Mouse (Mus musculus) lung, embryonic 14.5 days (tissue): ENCODE results near the gene Aldh1l1. TPM values are rescaled to one million over a fixed set of nuclear protein-coding genes. Genes with fewer than 3 reads are reported as not detected.

Experiments
- ATAC-seq: fragments of 200-750 bp; cut with Nextera tagmentation; 2 replicates; pipeline ENCODE4 v1.8.0; 2017; ENCODE audit warnings: mild to moderate bottlenecking, moderate TSS enrichment, moderate library complexity; ENCODE audit not compliant: insufficient read depth
- DNase-seq: peaks from one replicate; pipeline ENCODE4 v3.0.0-alpha.2; 2015
- H3K27ac ChIP-seq: fragments of 300-500 bp; sonication (generic); 2 replicates; pipeline ENCODE4 v1.5.1; 2014; ENCODE audit warnings: low read depth, mild to moderate bottlenecking, moderate library complexity
- H3K27me3 ChIP-seq: fragments of 300-500 bp; sonication (generic); 2 replicates; pipeline ENCODE4 v1.6.1; 2014; ENCODE audit warnings: low read length, control low read depth; ENCODE audit not compliant: insufficient read depth
- H3K36me3 ChIP-seq: fragments of 300-500 bp; sonication (generic); 2 replicates; pipeline ENCODE4 v1.6.1; 2014; ENCODE audit warnings: control low read depth; ENCODE audit not compliant: insufficient read depth
- H3K4me1 ChIP-seq: fragments of 300-500 bp; sonication (generic); 2 replicates; pipeline ENCODE4 v1.6.1; 2014; ENCODE audit warnings: antibody characterized with exemption, control low read depth; ENCODE audit not compliant: insufficient read depth
- H3K4me2 ChIP-seq: fragments of 300-500 bp; sonication (generic); 2 replicates; pipeline ENCODE4 v1.6.1; 2014; ENCODE audit warnings: mild to moderate bottlenecking
- H3K4me3 ChIP-seq: fragments of 300-500 bp; sonication (generic); 2 replicates; pipeline ENCODE4 v1.5.1; 2014; ENCODE audit warnings: low read depth, low read length
- H3K9ac ChIP-seq: fragments of 300-500 bp; sonication (generic); 2 replicates; pipeline ENCODE4 v1.6.1; 2014
- H3K9me3 ChIP-seq: fragments of 300-500 bp; sonication (generic); 2 replicates; pipeline ENCODE4 v1.6.1; 2016; ENCODE audit warnings: low read depth, low read length, control low read depth
- CTCF ChIP-seq: IDR thresholded peaks from 2 replicates; pipeline ENCODE4 v1.5.1; 2016; ENCODE audit warnings: antibody characterized with exemption, low read depth
- WGBS: fragments of 180-500 bp; shearing (Covaris S2); extraction: QIAGEN DNeasy Blood & Tissue Kit; methylation state at CpG from one replicate; pipeline ENCODE4 v1.1.7; 2014; 5-methylcytosine and 5-hydroxymethylcytosine counted together
- polyA plus RNA-seq: library from polyadenylated mRNA; unstranded; fragments of >200 nt; fragmentation: Nextera tagmentation; extraction: Ambion mirVana; gene quantifications from 2 replicates; pipeline ENCODE4 v1.2.1, GENCODE M21; 2014

Aldh1l1 gene
- polyA plus RNA-seq, 1 experiment from 2014 or later = 0.74 TPM

DNA sequence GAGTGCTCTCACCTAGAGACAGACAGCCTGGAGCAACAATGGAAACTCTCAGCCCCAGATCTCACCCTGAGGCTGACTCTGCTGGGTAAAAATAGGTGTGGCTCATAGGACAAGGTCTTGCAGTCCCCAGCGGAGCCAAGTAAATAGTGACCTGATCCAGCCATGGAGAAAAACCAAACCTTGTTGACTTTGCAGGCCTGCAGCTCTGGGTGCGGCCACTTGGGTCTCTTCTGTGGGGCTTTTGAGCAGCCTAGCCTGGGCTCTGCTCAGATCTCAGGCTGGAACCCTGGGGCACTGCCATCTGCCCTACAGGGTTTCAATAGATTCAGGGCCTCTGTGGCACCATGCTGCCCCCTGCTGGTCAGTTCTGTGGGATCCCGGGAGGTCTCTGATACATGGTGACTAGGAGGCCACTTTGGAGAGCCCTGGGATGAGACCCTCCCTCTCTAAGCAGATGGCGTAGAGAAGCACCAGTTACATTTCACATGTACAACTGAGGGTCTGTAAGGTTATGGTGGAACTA lies 28.7 kb downstream of the Aldh1l1 start:
- Histone ChIP-seq H3K9ac (no peak overlapping the region), H3K4me1 (no peaks in the 10 kb centered on the region), H3K27ac (no peak overlapping the region), H3K36me3 (no peaks in the 10 kb centered on the region), H3K4me2 (no peak overlapping the region), H3K9me3 (no peaks in the 10 kb centered on the region), H3K4me3 (no peak overlapping the region), H3K27me3 (no peaks in the 10 kb centered on the region)
- peak; percentile 91 for ATAC-seq
- DNase-seq = peak; percentile 90
- 33% methylated on average over 4 of the region's 4 CpGs for WGBS
- peak; percentile 91 for TF ChIP-seq CTCF

DNA sequence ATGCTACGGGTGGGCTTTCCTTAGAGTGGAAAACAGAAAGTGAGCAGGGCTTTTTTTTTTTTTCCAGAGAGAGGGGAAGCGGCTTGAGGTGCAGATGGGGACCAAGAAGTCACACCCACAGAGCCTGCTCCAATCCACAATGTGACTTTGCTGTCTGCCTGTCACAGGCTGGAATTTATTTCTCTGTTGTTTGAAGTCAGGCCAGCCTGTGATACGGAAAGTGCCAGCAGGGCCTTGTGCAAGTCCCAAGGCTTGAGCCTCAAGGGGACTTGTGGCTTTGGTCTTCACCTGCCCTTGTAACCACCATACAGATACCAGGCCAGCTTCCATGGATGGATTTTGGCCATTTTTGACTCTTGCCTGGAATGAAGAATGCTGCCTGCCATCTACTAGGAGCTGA lies 32.7 kb downstream of the Aldh1l1 start:
- TF ChIP-seq CTCF = no peak
- Histone ChIP-seq H3K27me3 (no peaks in the 10 kb centered on the region), H3K4me3 (no peak overlapping the region), H3K4me2 (no peak overlapping the region), H3K9me3 (no peaks in the 10 kb centered on the region), H3K4me1 (no peaks in the 10 kb centered on the region), H3K27ac (no peak overlapping the region), H3K9ac (no peak overlapping the region), H3K36me3 (no peaks in the 10 kb centered on the region)
- ATAC-seq (no peak), DNase-seq (peak; percentile 18)
- WGBS = 14% methylated on average over 3 of the region's 3 CpGs

DNA sequence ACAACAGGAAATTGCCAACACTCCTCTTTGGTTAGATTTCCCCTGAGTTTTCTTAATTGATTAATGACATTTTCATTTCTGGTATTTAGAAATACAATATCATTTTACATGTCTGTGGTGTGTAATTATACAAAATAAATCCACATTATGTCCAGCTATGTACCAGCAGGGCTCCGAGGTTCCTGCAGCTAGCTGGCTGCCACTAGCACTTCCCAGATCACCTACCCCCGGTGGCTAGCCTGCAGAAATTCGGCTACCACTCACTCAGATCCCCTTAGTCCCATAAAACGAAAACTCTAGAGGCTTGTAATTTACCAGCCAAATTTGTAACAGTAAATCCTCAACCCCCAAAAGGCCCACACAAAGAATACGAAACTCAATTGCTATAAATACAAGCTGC lies 33.1 kb downstream of the Aldh1l1 start:
- no peaks in the 10 kb centered on the region for H3K27me3 ChIP-seq
- TF ChIP-seq CTCF = no peak
- no peaks in the 10 kb centered on the region for H3K9me3 ChIP-seq
- 37% methylated on average over 5 of the region's 5 CpGs for WGBS
- no peaks in the 10 kb centered on the region for H3K36me3 ChIP-seq
- ATAC-seq (no peak), DNase-seq (no peak)
- no peak overlapping the region for H3K4me2 ChIP-seq
- no peaks in the 10 kb centered on the region for H3K4me1 ChIP-seq
- no peak overlapping the region for H3K9ac ChIP-seq
- H3K4me3 ChIP-seq = no peak overlapping the region
- H3K27ac ChIP-seq = no peak overlapping the region

DNA sequence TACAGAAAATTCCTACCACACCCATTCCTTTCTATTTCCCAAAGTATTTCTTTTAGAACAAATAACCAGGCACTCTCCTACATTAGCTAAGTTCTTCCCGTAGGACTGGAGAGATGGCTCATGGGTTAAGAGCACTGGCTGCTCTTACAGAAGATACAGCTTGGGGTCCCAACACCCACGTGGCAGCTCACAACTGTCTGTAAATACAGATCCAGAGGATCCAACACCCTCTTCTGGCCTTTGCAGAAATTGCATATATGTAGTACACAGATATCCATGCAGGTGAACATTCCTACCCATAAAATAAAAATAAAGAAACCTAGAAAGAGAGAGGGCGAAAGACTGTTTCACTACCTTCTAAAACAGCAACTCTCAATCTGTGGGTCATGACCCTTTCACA lies 40.2 kb downstream of the Aldh1l1 start:
- Histone ChIP-seq H3K9ac (no peak overlapping the region), H3K4me2 (no peak overlapping the region)
- no peak for DNase-seq

DNA sequence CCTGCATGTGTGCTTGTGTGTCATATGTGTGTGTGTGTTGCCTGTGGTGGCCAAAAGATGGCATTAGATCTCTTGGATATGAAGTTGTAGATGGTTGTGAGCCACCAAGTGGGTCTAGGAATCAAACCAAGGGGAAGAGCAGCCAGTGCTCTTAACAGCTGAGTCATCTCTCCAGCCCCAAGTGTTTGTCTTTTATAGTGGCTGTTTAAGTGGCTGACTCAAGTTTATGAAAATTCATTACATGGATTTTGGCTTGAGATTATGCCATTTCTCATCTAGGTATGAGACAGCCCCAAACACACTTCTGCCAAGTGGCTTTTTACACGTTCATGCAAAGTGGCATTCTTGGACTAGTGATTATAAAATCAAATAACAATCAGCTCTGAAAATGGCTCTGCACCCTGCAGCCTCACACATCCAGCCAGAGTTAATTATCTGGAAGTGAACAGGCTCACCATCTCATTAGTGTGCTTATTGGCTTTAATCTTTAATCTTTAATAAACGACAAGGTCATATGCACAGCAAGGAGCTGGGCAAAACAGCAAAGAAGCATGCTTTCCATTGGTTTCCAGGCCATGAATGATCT lies 43.3 kb downstream of the Aldh1l1 start:
- ATAC-seq (no peak), DNase-seq (no peak)
- WGBS = 48% methylated on average over 2 of the region's 2 CpGs
- Histone ChIP-seq H3K9ac (no peak overlapping the region), H3K27ac (no peak overlapping the region), H3K4me2 (no peak overlapping the region), H3K9me3 (no peaks in the 10 kb centered on the region), H3K27me3 (no peaks in the 10 kb centered on the region), H3K4me3 (no peak overlapping the region), H3K4me1 (no peaks in the 10 kb centered on the region), H3K36me3 (no peaks in the 10 kb centered on the region)
- no peak for TF ChIP-seq CTCF

More for the DNA sequence above, 40.2 kb downstream of the Aldh1l1 start:
- no peaks in the 10 kb centered on the region for H3K27me3 ChIP-seq
- no peak for TF ChIP-seq CTCF
- H3K4me3 ChIP-seq = no peak overlapping the region
- no peaks in the 10 kb centered on the region for H3K36me3 ChIP-seq
- no peak for ATAC-seq
- no peaks in the 10 kb centered on the region for H3K4me1 ChIP-seq
- H3K27ac ChIP-seq = no peak overlapping the region
- H3K9me3 ChIP-seq = no peaks in the 10 kb centered on the region
- WGBS = 53% methylated on average over 3 of the region's 3 CpGs

DNA sequence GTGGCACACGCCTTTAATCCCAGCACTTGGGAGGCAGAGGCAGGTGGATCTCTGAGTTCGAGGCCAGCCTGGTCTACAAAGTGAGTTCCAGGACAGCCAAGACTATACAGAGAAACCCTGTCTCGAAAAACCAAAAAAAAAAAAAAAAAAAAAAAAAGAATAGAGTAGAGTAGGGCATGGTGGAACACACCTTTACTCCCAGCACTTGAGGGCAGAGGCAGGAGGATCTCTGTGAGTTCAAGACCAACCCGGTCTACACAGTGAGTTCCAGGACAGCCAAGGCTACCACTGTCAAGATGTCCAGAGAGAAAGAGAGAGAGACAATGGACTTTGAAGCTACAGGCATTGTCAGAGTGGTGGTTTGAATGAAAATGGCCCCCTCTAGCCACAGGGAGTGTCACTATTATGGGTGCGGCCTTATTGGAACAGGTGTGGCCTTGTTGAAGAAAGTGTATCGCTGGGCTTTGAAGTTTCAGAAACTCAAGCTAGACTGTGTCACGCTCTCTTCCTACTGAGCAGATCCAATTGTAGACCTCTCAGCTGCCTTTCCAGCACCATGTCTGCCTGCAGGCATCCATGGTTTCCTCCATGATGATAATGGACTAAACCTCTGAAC lies 46.5 kb downstream of the Aldh1l1 start:
- DNase-seq (no peak), ATAC-seq (no peak)
- 95% methylated on average over 6 of the region's 7 CpGs for WGBS
- no peaks in the 10 kb centered on the region for H3K4me1 ChIP-seq
- H3K27ac ChIP-seq = no peak overlapping the region
- no peaks in the 10 kb centered on the region for H3K27me3 ChIP-seq
- no peaks in the 10 kb centered on the region for H3K9me3 ChIP-seq
- H3K4me2 ChIP-seq = no peak overlapping the region
- no peaks in the 10 kb centered on the region for H3K36me3 ChIP-seq
- no peak for TF ChIP-seq CTCF
- no peak overlapping the region for H3K4me3 ChIP-seq
- H3K9ac ChIP-seq = no peak overlapping the region

DNA sequence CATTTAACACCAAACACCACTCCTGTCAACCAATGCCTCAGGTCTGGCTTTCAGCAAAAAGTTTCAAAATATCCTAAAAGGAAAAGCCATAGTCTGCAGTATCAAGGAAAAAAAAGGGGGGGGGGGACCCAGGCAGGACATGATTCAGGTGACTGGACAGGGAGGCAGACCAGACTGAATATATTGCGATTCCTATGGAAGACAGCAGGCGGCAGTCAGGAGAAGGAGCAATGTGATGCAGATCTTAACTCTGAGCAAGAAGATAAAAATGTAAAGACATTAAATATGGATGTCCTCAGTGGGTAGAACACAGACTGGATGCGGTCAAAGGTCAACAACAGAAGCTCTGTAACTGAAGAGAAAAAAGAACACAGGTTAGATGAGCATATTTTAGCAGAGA lies 47.3 kb downstream of the Aldh1l1 start:
- WGBS = 71% methylated on average over 3 of the region's 3 CpGs

More for the DNA sequence above, 47.3 kb downstream of the Aldh1l1 start:
- DNase-seq (no peak), ATAC-seq (no peak)
- Histone ChIP-seq H3K4me2 (no peak overlapping the region), H3K4me1 (no peaks in the 10 kb centered on the region), H3K27me3 (no peaks in the 10 kb centered on the region), H3K27ac (no peak overlapping the region), H3K9ac (no peak overlapping the region), H3K4me3 (no peak overlapping the region), H3K9me3 (no peaks in the 10 kb centered on the region), H3K36me3 (no peaks in the 10 kb centered on the region)
- TF ChIP-seq CTCF = peak; percentile 46; the same call in 1 of the 2 replicates
